Mouse (Mus musculus): ENCODE results near the gene Gm9112. TPM values are rescaled to one million over a fixed set of nuclear protein-coding genes. Genes with fewer than 3 reads are reported as not detected.
"Not testable (repeated sequence)": the region's sequence is repeated elsewhere in the genome, so short reads cannot be mapped to it uniquely, and the experiment has no call there.

Gene Gm9112
- not detected in 2 replicates for polyA plus RNA-seq (2012; ENCODE audit: insufficient read depth, insufficient read length, low replicate concordance, missing spikeins)

DNA sequence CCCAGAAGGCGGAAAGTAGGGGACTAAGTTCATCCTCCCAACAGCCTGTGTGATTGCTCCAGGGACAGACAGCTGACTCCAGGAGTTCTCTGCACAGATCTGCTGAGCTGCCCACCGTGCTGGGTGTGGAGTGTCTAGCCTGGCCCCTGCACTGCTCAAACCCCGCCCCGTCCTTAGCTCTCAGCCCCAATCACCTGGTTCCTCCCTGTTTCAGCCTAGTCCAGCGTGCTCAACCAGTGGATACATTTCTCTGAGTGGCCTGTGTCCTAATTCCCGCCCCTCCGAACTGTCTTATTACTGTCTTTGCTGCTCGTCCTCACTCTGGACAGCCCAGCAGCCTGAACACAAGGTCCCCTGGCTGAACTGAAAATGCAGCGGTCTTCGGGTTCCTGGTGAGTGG is at the start of gene Gm9112, which contains the start of gene Dmrtc1b:
Gene Gm9112, minus strand, starts transcription at position 101 of the 400 bp plus-strand sequence.
Gene Dmrtc1b, plus strand, starts transcription at position 331 of the 400 bp plus-strand sequence.
- not testable (repeated sequence) for H3K27ac ChIP-seq (ENCODE audit: insufficient read depth, low read depth, low read length); H3K4me1 ChIP-seq (ENCODE audit: control insufficient read depth, insufficient read depth, low read length); H3K4me3 ChIP-seq (ENCODE audit: insufficient read depth, low read depth, low read length)
- WGBS: 89% methylated on average over 9 of the region's 10 CpGs

DNA sequence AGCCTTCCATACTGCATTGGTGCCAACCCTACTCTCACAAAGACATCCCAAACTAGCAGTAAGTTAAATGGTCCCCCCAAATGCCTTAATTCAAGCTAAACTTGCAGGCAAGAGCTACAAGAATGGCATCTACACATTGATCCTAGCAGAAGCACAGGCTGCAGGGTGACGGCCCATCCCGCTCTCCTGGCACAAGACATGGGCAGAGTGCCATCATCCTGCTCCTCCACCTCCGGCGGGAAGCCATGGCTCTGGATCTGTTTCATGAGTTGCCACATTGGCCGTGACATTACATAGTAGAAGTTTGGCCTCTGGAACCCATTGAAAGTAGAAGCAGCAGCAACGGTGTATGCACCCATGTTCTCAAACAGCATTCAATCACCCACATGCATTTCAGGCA is 16.8 kb upstream of the Gm9112 start:
- H3K4me1 ChIP-seq (ENCODE audit: control insufficient read depth, insufficient read depth, low read length); H3K4me3 ChIP-seq (ENCODE audit: insufficient read depth, low read depth, low read length); H3K27ac ChIP-seq (ENCODE audit: insufficient read depth, low read depth, low read length): not testable (repeated sequence)
- WGBS: 72% methylated on average over 6 of the region's 6 CpGs

GRCm38 (mm10) chrX:102700636-102701035 is 6.8 kb downstream of the Gm9112 start:
- not testable (repeated sequence) for H3K4me1 ChIP-seq (ENCODE audit: control insufficient read depth, insufficient read depth, low read length); H3K27ac ChIP-seq (ENCODE audit: insufficient read depth, low read depth, low read length); H3K4me3 ChIP-seq (ENCODE audit: insufficient read depth, low read depth, low read length)
- WGBS: 77% methylated on average over 3 of the region's 3 CpGs

- WGBS: 14% methylated on average over 4 of the region's 4 CpGs
- not testable (repeated sequence) for H3K4me3 ChIP-seq (ENCODE audit: insufficient read depth, low read depth, low read length); H3K27ac ChIP-seq (ENCODE audit: insufficient read depth, low read depth, low read length); H3K4me1 ChIP-seq (ENCODE audit: control insufficient read depth, insufficient read depth, low read length)
Observed at GRCm38 (mm10) chrX:102689252-102689651, 18.2 kb downstream of the Gm9112 start.

- 95% methylated on average over 5 of the region's 5 CpGs for WGBS
- not testable (repeated sequence) for H3K4me3 ChIP-seq (ENCODE audit: insufficient read depth, low read depth, low read length); H3K4me1 ChIP-seq (ENCODE audit: control insufficient read depth, insufficient read depth, low read length); H3K27ac ChIP-seq (ENCODE audit: insufficient read depth, low read depth, low read length)
Observed at GRCm38 (mm10) chrX:102686872-102687271, 20.6 kb downstream of the Gm9112 start, which contains the start of gene Gm3880. TSS of gene Gm3880 (minus strand) at chrX:102686972.

- not testable (repeated sequence) for H3K27ac ChIP-seq (ENCODE audit: insufficient read depth, low read depth, low read length); H3K4me3 ChIP-seq (ENCODE audit: insufficient read depth, low read depth, low read length); H3K4me1 ChIP-seq (ENCODE audit: control insufficient read depth, insufficient read depth, low read length)
- 65% methylated on average over 3 of the region's 3 CpGs for WGBS
Observed at GRCm38 (mm10) chrX:102684706-102685105, 22.7 kb downstream of the Gm9112 start.

GRCm38 (mm10) chrX:102666641-102667040 is 40.8 kb downstream of the Gm9112 start:
- 69% methylated on average over 2 of the region's 2 CpGs for WGBS

GRCm38 (mm10) chrX:102660712-102661111 is 46.7 kb downstream of the Gm9112 start:
- TF ChIP-seq CTCF (IDR thresholded peaks at IDR 0.05; ENCODE audit: insufficient read depth, low read depth, low read length): no peak
- TF ChIP-seq POLR2A (IDR thresholded peaks at IDR 0.05; ENCODE audit: insufficient read depth, low read depth, low read length): no peak
- H3K27ac ChIP-seq (ENCODE audit: insufficient read depth, low read depth, low read length): no peak overlapping the region
- WGBS: 24% methylated on average over 3 of the region's 3 CpGs

More at GRCm38 (mm10) chrX:102666641-102667040, 40.8 kb downstream of the Gm9112 start:
- Histone ChIP-seq H3K4me3 (ENCODE audit: insufficient read depth, low read depth, low read length) (no peak overlapping the region), H3K27ac (ENCODE audit: insufficient read depth, low read depth, low read length) (no peak overlapping the region), H3K4me1 (ENCODE audit: control insufficient read depth, insufficient read depth, low read length) (no peaks in the 10 kb centered on the region)
- TF ChIP-seq POLR2A (IDR thresholded peaks at IDR 0.05; ENCODE audit: insufficient read depth, low read depth, low read length) (no peak), CTCF (IDR thresholded peaks at IDR 0.05; ENCODE audit: insufficient read depth, low read depth, low read length) (no peak)

More at GRCm38 (mm10) chrX:102660712-102661111, 46.7 kb downstream of the Gm9112 start:
- Histone ChIP-seq H3K4me1 (ENCODE audit: control insufficient read depth, insufficient read depth, low read length) (no peaks in the 10 kb centered on the region), H3K4me3 (ENCODE audit: insufficient read depth, low read depth, low read length) (no peak overlapping the region)

Other genes starting within 250 kb of the Gm9112 start
- gene Hdac8, start 202.3 kb downstream of the Gm9112 start, polyA plus RNA-seq (2012; ENCODE audit: insufficient read depth, insufficient read length, low replicate concordance, missing spikeins): not detected in 2 replicates
- gene Phka1, start 63.4 kb downstream of the Gm9112 start, polyA plus RNA-seq (2012; ENCODE audit: insufficient read depth, insufficient read length, low replicate concordance, missing spikeins): not detected in 2 replicates
- gene Gm3880, start 20.7 kb downstream of the Gm9112 start, polyA plus RNA-seq (2012; ENCODE audit: insufficient read depth, insufficient read length, low replicate concordance, missing spikeins): not detected in 2 replicates
- not detected in 2 replicates for gene Dmrtc1b, start 230 bp upstream of the Gm9112 start, polyA plus RNA-seq (2012; ENCODE audit: insufficient read depth, insufficient read length, low replicate concordance, missing spikeins)
- not detected in 2 replicates for gene Dmrtc1c1, start 95.3 kb upstream of the Gm9112 start, polyA plus RNA-seq (2012; ENCODE audit: insufficient read depth, insufficient read length, low replicate concordance, missing spikeins)
- not detected in 2 replicates for gene Dmrtc1c2, start 147.0 kb upstream of the Gm9112 start, polyA plus RNA-seq (2012; ENCODE audit: insufficient read depth, insufficient read length, low replicate concordance, missing spikeins)
- not detected in 2 replicates for gene 1700031F05Rik, start 160.3 kb upstream of the Gm9112 start, polyA plus RNA-seq (2012; ENCODE audit: insufficient read depth, insufficient read length, low replicate concordance, missing spikeins)
- gene Dmrtc1a, start 201.1 kb upstream of the Gm9112 start, polyA plus RNA-seq (2012; ENCODE audit: insufficient read depth, insufficient read length, low replicate concordance, missing spikeins): not detected in 2 replicates
- gene 1700011M02Rik, start 201.3 kb upstream of the Gm9112 start, polyA plus RNA-seq (2012; ENCODE audit: insufficient read depth, insufficient read length, low replicate concordance, missing spikeins): not detected in 2 replicates
- gene 1700018G05Rik, start 220.7 kb upstream of the Gm9112 start, polyA plus RNA-seq (2012; ENCODE audit: insufficient read depth, insufficient read length, low replicate concordance, missing spikeins): not detected in 2 replicates

All from olfactory bulb, adult 2 months (tissue).